ENCODE assay signal across 8 mouse cellular contexts in the genomic region with DNA sequence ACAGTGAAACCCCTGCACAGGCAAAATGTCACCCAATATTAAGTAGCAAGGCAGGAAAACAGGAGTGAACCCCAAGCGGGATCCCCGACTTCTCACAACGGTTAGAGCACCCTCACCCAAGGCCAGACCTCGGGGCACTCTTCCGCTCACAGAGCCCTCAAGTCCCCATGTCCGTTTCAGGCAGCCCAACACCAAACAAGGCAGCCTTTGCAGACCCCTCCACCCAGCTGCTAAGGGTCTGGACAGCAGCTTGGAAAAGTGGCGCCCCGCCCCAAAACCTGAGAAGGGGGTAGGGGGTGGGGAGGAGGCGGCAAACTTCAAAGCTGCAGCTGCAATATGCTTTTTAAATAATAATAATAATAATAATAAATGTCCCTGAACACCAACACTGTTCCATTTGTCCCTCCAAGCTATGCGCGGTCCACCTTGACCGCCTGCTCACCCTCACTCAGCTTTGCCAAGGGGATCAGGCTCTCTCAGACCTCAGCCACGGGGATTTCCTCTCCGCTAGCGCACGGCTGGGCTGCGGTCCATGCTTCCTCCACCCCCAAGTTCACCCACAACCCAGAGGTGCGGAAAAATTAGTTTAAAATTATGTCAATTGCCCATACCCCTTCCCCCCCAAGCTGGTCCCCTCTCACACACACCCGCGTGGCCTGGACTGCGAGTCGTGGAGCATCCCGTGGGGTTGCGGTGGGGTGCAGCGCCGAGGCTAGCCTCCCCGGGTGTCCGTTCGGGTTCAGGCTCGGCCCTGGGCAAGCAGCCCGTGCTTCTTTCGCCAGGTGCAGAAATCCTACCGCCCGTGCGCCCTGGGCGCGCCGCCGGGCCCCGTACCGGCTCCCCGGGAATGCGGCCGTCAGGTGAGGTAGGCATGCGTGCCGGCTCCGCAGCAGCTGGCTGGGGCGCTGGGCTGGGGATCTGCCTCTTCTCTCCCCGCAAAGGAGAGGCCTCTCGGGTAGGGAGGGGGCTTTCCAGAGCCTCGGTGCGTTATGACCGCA.
A peak's percentile ranks its signal among the peaks of the same experiment; 100 is the strongest.
DNase-seq lines count a peak whose midpoint lies in the region; ATAC-seq lines count a peak whose summit lies in the region.

No protein-coding gene starts in this region.

- peak overlapping the region; percentile 70 for H3K4me2 ChIP-seq in kidney, embryonic 14.5 days (replicated peaks; ENCODE audit: low read depth, low read length)
- H3K4me2 ChIP-seq in embryonic facial prominence, embryonic 12.5 days (replicated peaks), result peak overlapping the region; percentile 80
- peak overlapping the region; percentile 70 for H3K4me2 ChIP-seq in hindbrain, embryonic 16.5 days (ENCODE audit: low read length)
- peak overlapping the region; percentile 66 for H3K4me2 ChIP-seq in midbrain, embryonic 14.5 days (ENCODE audit: low read length)

- DNase-seq in kidney, adult 8-10 months, result no peak
- peak; percentile 26 for DNase-seq in midbrain, embryonic 14.5 days
- no peak for DNase-seq in layer of hippocampus, postnatal 36 days
- no peak for DNase-seq in lung, postnatal 4 days
- DNase-seq in spleen, postnatal 10 days (ENCODE audit: low spot score in 2 of 2), result no peak

- no peaks in the 10 kb centered on the region for H3K36me3 ChIP-seq in kidney, embryonic 14.5 days (ENCODE audit: control insufficient read depth, insufficient read depth, low read length)
- H3K36me3 ChIP-seq in embryonic facial prominence, embryonic 12.5 days, result no peaks in the 10 kb centered on the region
- no peaks in the 10 kb centered on the region for H3K36me3 ChIP-seq in hindbrain, embryonic 16.5 days (ENCODE audit: control insufficient read depth, insufficient read depth, low read length)
- no peaks in the 10 kb centered on the region for H3K36me3 ChIP-seq in midbrain, embryonic 14.5 days (ENCODE audit: control insufficient read depth, insufficient read depth, low read length)

- peak; percentile 63 for ATAC-seq in kidney, embryonic 14.5 days (ENCODE audit: low FRiP score, low TSS enrichment)
- 0 out of 2 replicates have a peak, but pooled peaks have one; percentile 54 for ATAC-seq in embryonic facial prominence, embryonic 12.5 days (ENCODE audit: insufficient number of reproducible peaks, insufficient read depth, low FRiP score, low TSS enrichment)
- peak; percentile 66 for ATAC-seq in hindbrain, embryonic 16.5 days
- peak; percentile 64 for ATAC-seq in midbrain, embryonic 14.5 days (ENCODE audit: low FRiP score, low TSS enrichment)

- WGBS in kidney, embryonic 14.5 days, result 34% methylated on average over 52 of the region's 53 CpGs
- WGBS in embryonic facial prominence, embryonic 12.5 days, result 27% methylated on average over 53 of the region's 53 CpGs
- WGBS in hindbrain, embryonic 16.5 days, result 14% methylated on average over 50 of the region's 53 CpGs
- WGBS in midbrain, embryonic 14.5 days, result 28% methylated on average over 52 of the region's 53 CpGs

- peak overlapping the region; percentile 42 for H3K4me3 ChIP-seq in kidney, embryonic 14.5 days (ENCODE audit: low read length)
- H3K4me3 ChIP-seq in embryonic facial prominence, embryonic 12.5 days, result peak overlapping the region; percentile 44
- peak overlapping the region; percentile 53 for H3K4me3 ChIP-seq in hindbrain, embryonic 16.5 days (ENCODE audit: low read length)
- peak overlapping the region; percentile 45 for H3K4me3 ChIP-seq in midbrain, embryonic 14.5 days (replicated peaks; ENCODE audit: low read depth, low read length)

- H3K27ac ChIP-seq in kidney, embryonic 14.5 days (ENCODE audit: low read depth, low read length), result no peak overlapping the region
- no peak overlapping the region for H3K27ac ChIP-seq in embryonic facial prominence, embryonic 12.5 days
- H3K27ac ChIP-seq in hindbrain, embryonic 16.5 days (ENCODE audit: low read depth, low read length), result peak overlapping the region; percentile 82
- H3K27ac ChIP-seq in midbrain, embryonic 14.5 days (replicated peaks; ENCODE audit: low read depth, low read length), result peak overlapping the region; percentile 80

- no peaks in the 10 kb centered on the region for H3K9me3 ChIP-seq in kidney, embryonic 14.5 days (ENCODE audit: control insufficient read depth, low read length)
- no peaks in the 10 kb centered on the region for H3K9me3 ChIP-seq in embryonic facial prominence, embryonic 12.5 days
- H3K9me3 ChIP-seq in hindbrain, embryonic 16.5 days (ENCODE audit: control insufficient read depth, low read length), result no peaks in the 10 kb centered on the region
- no peaks in the 10 kb centered on the region for H3K9me3 ChIP-seq in midbrain, embryonic 14.5 days (ENCODE audit: control insufficient read depth, low read length)

- H3K4me1 ChIP-seq in kidney, embryonic 14.5 days (ENCODE audit: control insufficient read depth, insufficient read depth, low read length), result 0 out of 2 replicates have a peak, but pooled peaks cover 3% of the 10 kb centered on the region
- H3K4me1 ChIP-seq in embryonic facial prominence, embryonic 12.5 days, result no peaks in the 10 kb centered on the region
- no peaks in the 10 kb centered on the region for H3K4me1 ChIP-seq in hindbrain, embryonic 16.5 days (ENCODE audit: control insufficient read depth, insufficient read depth, low read depth, low read length)
- H3K4me1 ChIP-seq in midbrain, embryonic 14.5 days (ENCODE audit: control insufficient read depth, insufficient read depth, low read length), result no peaks in the 10 kb centered on the region

- 0 out of 2 replicates have a peak overlapping the region, but pooled peaks have one; percentile 2 for H3K9ac ChIP-seq in kidney, embryonic 14.5 days (ENCODE audit: low read depth, low read length)
- peak overlapping the region; percentile 40; the same call in 1 of the 2 replicates for H3K9ac ChIP-seq in embryonic facial prominence, embryonic 12.5 days
- H3K9ac ChIP-seq in hindbrain, embryonic 16.5 days (ENCODE audit: low read depth, low read length), result peak overlapping the region; percentile 68
- H3K9ac ChIP-seq in midbrain, embryonic 14.5 days (replicated peaks; ENCODE audit: low read length), result peak overlapping the region; percentile 50

- peaks cover 9% of the 10 kb centered on the region for H3K27me3 ChIP-seq in kidney, embryonic 14.5 days (ENCODE audit: control insufficient read depth, insufficient read depth, low read length)
- peaks cover 35% of the 10 kb centered on the region for H3K27me3 ChIP-seq in embryonic facial prominence, embryonic 12.5 days
- peaks cover 12% of the 10 kb centered on the region for H3K27me3 ChIP-seq in hindbrain, embryonic 16.5 days (replicated peaks; ENCODE audit: control insufficient read depth, insufficient read depth, low read length)
- peaks cover 4% of the 10 kb centered on the region; the same call in 1 of the 2 replicates for H3K27me3 ChIP-seq in midbrain, embryonic 14.5 days (ENCODE audit: control insufficient read depth, insufficient read depth, low read length)

Comparison
In these comparisons a context has a peak if more than half of its experiments do, and no peak if none do; other contexts are left out.
1. H3K27ac ChIP-seq: peak in hindbrain, embryonic 16.5 days (single experiment) and midbrain, embryonic 14.5 days (single experiment); none in kidney, embryonic 14.5 days (single experiment) and embryonic facial prominence, embryonic 12.5 days (single experiment).
2. H3K9ac ChIP-seq: peak in every context shown above with its lines; median percentile 68 in hindbrain, embryonic 16.5 days; 50 in midbrain, embryonic 14.5 days; 40 in embryonic facial prominence, embryonic 12.5 days; 2 in kidney, embryonic 14.5 days.
3. Peak in every context shown above with its lines, with median percentiles within 50 percentile points of each other: ATAC-seq, H3K4me2 ChIP-seq and H3K4me3 ChIP-seq.